In the genomic region with DNA sequence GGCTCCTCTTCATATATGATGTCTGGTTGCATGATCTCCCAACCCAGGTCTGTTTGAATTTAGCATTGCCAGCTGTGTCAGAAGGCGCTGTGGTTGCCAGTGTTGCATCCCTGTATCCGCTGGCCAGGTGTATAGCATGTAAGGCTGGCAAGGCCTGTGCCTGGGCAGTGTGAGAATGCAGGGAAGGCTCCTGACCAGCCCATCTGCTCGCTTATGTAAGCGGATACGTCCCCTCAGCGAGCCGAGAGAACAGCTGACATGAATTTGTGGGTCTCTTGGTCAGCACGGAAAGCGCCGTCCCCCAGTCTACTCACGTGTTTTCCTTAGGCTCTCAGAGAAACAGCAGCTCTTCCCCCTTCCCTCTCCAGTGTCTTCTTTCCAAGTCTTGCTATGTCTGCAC, we compare ENCODE assay signal across 16 mouse cellular contexts.
"Had no signal": no experiment of that assay in that cellular context is flagged by ENCODE, and none has a peak within 500 bp of the region (broad histone marks: within the 10 kb centered on the region; RNA-seq: fewer than 3 reads in every experiment).

No protein-coding gene starts in this region.

- H3K36me3 ChIP-seq: limb, embryonic 13.5 days; liver, embryonic 15.5 days; midbrain, embryonic 12.5 days; neural tube, embryonic 15.5 days had no signal

- H3K9ac ChIP-seq: limb, embryonic 13.5 days; liver, embryonic 15.5 days; lung, embryonic 14.5 days; midbrain, embryonic 12.5 days; neural tube, embryonic 15.5 days had no signal

- H3K27ac ChIP-seq: limb, embryonic 13.5 days; liver, embryonic 15.5 days; macrophage; midbrain, embryonic 12.5 days; neural tube, embryonic 15.5 days; stomach, postnatal 0 days had no signal

- H3K27me3 ChIP-seq: neural tube, embryonic 15.5 days had no signal

- H3K9me3 ChIP-seq: limb, embryonic 13.5 days; liver, embryonic 15.5 days; midbrain, embryonic 12.5 days; neural tube, embryonic 15.5 days had no signal

- DNase-seq: kidney, adult 11 months; kidney, postnatal 36 days; layer of hippocampus, adult 9-11 months; layer of hippocampus, postnatal 36 days; lung, embryonic 14.5 days; lung, postnatal 14 days; thymus, postnatal 14 days had no signal

- H3K4me2 ChIP-seq: limb, embryonic 13.5 days; liver, embryonic 11.5 days; liver, embryonic 15.5 days; lung, embryonic 14.5 days; midbrain, embryonic 12.5 days; neural tube, embryonic 15.5 days had no signal

- ATAC-seq: midbrain, embryonic 16.5 days had no signal

- H3K4me3 ChIP-seq: limb, embryonic 13.5 days; liver, embryonic 15.5 days; megakaryocyte, embryonic 14.5 days; midbrain, embryonic 12.5 days; neural tube, embryonic 15.5 days had no signal

- H3K4me1 ChIP-seq: limb, embryonic 13.5 days had no signal
